Mouse (Mus musculus) adrenal gland (tissue): ENCODE measurements around the gene Gm28729.
"Not testable (repeated sequence)": the region's sequence is repeated elsewhere in the genome, so short reads cannot be mapped to it uniquely, and the experiment has no call there.

Experiments
- intact Hi-C: fragments of 180-260 bp; cut with DNase I; formaldehyde crosslinking; loops from one replicate; pipeline ENCODE4 v1.15.1; 2025
- long read RNA-seq, 2 experiments: library from polyadenylated mRNA; unstranded; transcript quantifications; one replicate each; pipeline ENCODE4 v2.0.0; 2020; ENCODE audit warnings: borderline replicate concordance in 1 of 2; ENCODE audit not compliant: insufficient replicate concordance in 1 of 2

Gm28729 gene
- long read RNA-seq, experiment 1 = 0 reads
- long read RNA-seq, experiment 2 = 0 reads

DNA sequence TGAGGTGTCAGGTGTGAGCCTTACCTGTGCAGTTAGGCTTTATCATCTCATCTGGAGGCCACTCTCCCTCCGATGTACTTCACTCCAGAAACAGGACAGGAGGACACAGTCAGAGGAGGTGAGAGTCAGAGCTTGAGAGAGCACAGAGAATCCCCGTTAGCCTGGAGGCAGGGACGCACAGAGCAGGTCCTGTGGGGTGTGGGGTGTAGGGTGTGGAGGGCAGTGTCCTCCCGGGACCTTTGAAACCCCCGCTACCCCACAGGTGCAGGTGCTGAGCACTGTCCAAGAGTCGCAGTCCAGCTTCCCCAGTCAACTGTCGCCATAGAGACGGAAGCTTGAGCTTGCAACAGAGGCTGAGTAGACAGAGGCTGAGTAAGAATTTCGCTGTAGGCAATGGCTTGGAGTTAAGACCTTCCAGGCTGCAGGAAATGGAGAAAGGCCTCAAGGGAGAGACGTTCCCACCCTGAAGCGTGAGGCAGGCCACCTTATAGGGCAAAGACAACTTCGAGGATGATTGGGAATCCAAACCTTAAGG is at the start of gene Gm28729:
TSS of gene Gm28729 (minus strand) at position 293 of the 535 bp plus-strand sequence.
- intact Hi-C loops = no loop called here

DNA sequence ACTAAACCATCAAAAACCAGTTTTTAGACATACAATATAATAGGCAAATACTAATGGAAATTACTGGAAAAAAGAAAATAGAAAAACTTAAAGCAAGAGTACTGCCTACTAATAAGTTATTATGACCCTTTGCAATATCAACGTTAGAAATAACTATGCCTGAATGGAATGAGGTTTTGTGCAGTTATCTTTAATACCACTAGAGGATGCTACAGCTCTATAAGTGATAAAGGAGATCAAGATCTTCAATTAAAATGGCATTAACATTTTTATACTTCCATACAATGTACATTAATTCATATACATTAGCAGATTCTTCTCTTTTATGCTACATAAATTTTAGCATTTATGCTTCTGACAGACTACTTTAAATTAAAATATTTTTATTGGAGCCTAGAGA is 48.2 kb upstream of the Gm28729 start:
- intact Hi-C loops = loop anchor here (5.0 kb wide), 1 partner anchor 79 kb away; no protein-coding TSS in a partner anchor

DNA sequence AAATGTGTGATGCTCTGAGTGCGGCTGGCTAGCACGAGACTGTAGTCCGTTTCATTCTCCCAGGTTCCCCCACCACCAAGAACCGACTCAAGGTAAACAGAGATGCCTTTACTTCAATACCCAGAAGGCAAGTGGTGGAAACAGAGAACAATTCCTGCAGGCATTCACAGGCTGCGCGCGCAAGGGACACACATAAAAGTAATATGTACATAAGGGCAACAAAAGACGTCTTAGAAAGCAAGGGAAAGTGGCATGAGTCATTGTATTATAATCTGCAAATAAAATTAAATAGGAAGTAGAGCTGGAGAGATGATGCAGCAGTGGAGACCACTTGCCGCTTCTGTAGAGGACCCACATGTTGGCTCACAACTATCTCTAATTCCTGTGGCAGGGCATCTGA is 47.7 kb upstream of the Gm28729 start:
- intact Hi-C loops = loop anchor here (5.0 kb wide), 1 partner anchor 80 kb away; no protein-coding TSS in a partner anchor

DNA sequence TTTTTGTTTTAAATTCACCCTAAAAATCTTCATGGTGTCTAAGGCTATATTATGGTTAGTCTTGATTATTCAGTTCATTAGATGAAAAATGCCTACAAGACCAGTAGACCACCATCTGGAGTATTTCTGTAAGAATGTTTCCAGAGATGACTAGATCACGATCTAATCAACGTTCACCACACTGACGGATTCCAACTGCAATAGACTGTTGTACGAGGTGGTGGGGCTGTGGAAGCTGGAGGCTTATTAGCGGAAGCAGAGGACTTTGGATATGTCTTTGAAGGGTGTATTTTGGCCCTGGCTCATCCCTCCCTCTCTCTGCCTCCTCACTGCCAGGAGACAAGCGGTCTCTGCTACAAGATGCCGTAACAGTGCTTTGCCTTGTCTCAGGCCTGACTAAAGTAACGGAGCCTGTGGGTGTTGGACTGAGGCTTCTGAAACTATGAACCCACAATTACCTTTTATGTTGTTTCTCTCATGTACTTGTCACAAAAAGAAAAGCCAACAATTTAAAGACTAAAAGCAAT is 41.5 kb upstream of the Gm28729 start:
- intact Hi-C loops = no loop called here

DNA sequence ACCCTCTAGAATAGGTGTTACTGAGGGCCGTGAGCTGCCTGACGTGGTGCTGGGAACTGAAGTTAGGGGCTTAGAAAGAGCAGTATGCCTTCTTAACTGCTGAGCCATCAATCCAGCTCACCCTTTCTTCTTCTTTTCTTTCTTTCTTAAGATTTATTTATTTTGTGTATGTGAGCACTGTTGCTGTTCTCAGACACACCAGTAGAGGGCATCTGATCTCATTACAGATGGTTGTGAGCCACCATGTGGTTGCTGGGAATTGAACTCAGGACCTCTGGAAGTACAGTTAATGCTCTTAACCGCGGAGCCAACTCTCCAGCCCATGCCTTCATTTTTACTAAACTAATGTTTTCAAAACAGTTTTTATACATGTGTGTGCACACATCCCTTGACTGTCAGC is 38.4 kb upstream of the Gm28729 start:
- intact Hi-C loops = no loop called here

DNA sequence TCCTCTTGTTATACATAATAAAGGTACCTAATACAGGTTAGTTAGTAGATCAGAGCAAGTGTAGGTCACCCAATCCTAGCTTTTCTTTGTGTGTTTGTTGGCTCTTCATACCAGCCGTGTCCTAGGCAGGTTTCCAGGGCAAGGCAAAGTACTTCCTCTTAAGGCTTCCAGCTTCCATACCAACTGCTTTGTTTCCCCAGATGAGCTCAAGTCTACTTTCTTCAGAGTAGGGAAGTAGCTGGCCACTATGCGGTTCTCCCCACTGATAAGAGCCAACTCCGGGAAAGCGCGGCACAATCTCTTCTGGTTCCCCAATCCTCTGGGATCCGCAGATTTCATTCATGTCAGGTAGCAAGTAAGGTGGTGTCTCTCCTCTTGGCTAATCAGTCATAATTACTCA is 34.1 kb upstream of the Gm28729 start:
- intact Hi-C loops = loop anchor here (10.0 kb wide), 1 partner anchor 264 kb away; no protein-coding TSS in a partner anchor

DNA sequence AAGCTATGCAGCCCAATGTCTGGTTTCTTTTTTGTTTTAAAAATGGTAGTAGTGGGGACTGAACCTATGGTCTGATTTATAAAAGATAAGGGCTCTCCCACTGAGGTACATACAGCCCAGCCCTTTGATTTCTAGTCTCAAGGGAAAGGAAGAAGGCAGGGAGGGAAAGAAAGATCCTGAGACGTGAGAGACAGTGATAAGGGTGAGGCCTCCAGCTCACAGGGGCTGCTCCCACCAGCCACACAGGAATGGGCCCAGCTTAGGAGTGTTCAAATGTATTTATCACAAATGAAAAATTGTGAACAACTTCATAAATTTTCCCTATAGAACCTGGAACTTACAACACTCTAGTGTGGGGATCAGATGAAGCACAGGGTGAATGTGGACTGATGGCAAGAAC is 33.5 kb upstream of the Gm28729 start:
- intact Hi-C loops = loop anchor here (10.0 kb wide), 1 partner anchor 264 kb away; no protein-coding TSS in a partner anchor

DNA sequence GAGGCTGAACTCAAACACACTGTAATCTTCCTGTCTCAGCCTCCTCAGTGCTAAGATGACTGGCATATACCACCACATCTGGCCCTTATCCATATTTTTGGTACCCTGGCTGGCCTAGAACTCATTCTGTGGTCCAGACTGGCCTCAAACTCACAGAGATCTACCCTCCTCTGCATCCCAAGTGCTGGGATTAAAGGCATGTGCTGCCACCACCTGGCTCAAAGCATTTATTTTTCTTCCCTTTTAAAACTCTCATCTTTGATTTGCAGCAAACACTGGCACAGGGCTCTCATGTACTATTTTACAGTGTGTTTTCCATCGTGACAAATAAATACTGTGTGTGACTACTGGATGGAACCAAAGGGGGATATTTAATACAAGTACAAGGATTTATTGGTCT is 29.0 kb upstream of the Gm28729 start:
- intact Hi-C loops = loop anchor here (10.0 kb wide), 1 partner anchor 259 kb away; no protein-coding TSS in a partner anchor

DNA sequence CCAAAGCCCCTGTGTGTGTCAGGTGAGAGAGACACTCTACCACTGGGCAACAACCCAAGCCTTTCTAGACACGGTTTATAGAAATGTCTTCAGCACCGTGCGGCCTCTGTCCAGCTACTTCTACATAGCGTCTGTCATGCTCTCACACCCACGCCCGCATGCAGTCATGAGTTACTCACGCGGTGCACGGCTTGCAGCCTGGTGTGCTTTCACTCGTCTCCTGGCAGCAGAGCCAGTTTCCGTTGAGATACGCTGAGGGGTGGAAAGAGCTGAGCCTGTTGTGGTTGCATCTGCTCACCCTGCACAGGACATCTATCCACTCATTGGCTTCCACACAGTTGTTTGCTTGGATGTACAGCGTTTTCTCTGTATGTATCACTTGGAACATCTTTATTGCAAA is 20.3 kb upstream of the Gm28729 start:
- intact Hi-C loops = no loop called here

DNA sequence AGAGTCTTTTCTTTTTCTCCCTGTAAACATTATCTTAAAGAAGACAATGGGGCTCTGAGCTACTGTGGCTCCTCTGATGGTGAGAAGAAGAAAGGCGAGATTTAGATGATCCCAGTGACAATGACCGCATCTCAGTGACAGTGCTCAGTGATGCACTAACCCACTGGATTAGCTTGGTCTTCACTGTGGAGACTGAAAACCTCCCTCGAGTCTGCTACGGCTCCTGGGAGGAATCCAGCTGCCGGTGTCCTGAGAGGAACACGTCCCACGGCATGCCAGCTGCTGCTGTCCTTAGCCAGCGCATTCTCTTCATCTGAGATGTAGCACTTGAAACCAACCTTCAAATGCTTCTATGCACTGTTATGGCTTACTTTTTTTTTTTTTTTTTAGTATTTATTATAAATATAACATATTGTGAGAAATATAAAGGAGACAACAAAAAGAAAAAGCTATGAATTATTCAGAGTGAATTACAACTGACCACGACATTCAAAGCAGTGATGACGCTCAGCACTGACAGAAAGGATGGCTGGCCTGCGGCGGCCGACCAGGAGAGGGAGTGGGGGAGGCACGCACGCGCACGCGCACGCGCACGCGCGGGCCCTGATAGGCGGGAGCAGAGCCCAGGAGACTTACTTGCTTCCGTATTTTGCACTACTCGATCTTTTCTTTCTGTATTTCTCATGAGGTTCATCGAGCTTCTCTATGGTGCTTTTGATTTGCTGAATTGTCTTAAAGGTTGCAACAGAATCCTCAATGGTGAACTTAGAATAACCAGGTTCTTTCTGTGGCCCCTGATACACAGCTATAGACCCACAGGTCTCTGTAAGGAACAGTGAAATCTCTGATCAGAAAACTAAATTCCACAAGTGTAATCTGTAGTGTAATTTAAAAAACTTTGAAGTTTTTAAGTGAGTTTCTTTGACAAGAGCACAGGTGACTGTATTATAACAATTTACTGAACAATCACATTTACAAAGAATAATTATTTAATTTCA is 18.9 kb upstream of the Gm28729 start:
- intact Hi-C loops = no loop called here

DNA sequence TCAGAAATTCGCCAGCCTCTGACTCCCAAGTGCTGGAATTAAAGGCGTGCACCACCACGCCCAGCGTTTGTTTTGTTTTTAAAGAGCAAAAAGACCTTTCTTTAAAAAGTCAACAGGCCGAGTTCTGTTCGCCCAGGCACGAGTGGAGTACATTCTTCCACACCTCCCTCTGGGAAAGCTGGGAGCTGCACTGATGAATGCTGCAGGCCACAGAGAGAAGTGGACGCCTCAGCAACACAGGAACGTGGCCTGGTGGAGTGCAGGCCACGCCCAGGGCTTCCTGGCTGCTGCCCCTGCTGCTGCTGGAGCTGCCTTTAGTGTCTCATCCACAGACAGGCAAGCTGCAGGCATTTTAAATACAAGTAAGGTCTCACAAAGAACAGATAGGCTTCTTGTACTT is 13.9 kb upstream of the Gm28729 start:
- intact Hi-C loops = no loop called here

DNA sequence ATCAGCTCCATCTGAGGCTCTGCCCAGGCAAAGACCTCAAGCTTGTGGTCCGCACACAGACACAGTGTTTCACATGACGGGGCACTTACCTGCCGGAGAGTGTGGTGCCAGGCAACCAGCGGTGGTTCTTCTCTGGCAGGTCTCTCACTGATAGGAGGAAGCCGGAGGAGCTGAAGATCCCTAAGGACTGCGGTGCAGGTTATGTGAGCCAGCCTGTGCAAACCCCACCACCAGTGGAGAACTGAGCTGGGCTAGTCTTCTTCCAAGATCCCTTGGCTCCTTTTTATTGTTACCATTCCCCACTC is 12.5 kb upstream of the Gm28729 start:
- intact Hi-C loops = no loop called here

DNA sequence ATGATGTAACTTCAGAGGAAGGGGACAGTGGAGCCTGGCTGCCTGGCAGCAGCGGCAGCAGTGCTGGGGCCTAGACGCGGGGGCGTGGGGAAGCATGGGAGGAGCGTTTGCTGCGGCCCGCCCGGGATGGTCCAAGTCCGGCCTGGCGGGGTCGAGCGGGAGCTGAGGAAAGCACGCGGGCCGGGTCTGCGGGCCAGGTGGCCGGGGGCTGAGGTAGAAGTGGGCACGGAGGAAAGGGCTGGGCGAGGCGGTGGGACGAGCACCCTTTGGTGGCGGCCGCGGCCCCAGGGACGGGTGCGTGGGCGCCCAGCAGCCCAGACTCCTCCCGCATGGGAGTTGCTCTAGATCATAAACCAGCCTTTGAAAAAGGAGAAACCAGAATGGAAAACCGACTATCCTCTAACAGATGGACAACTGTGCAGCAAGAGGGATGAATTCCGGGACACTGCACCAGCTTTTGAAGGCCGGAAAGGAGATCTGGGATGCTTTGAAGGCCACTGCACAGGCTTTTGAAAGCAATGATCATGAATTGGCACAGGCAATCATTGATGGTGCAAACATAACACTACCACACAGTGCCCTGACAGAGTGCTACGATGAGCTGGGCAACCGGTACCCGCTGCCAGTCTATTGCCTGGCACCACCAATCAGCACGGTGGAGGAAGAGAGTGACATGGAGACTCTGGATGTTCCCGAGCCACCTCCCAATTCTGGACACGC is 12.0 kb upstream of the Gm28729 start:
- intact Hi-C loops = no loop called here

DNA sequence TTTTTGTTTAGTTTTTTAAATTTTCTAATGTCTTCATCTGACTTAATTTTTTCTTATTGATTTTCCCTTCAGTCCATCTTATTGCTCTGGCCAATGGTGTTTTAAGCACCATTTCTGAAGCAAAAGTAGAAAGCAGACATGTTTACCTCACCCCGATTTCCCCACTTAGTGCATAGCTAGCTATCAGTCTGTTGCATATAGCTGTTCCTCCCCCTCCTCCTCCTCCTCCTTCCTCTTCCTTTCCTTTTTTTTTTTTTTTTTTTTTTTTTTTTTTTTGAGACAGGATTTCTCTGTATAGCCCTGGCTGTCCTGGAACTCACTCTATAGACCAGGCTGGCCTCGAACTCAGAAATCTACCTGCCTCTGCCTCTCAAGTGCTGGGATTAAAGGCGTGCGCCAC is 11.0 kb upstream of the Gm28729 start:
- intact Hi-C loops = not testable (repeated sequence)

DNA sequence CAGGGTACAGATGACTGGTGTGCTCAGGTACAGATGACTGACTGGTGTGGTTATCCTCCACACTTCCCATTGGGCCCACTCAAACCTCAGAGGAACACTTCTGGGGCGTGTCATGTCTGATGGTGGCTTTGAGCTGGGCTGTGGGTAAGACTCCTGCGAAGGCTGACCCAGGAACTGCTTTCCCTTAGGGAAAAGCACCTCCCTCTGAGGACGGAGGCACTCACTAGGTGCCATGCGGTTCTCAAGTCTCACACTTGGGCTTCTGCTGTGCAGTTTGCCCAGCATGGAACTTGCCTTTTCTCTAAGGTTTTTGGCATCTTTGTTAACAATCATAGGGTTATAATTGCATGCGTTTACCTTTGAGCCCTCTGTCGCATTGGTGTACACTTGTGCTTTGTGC is 10.4 kb upstream of the Gm28729 start:
- intact Hi-C loops = no loop called here

DNA sequence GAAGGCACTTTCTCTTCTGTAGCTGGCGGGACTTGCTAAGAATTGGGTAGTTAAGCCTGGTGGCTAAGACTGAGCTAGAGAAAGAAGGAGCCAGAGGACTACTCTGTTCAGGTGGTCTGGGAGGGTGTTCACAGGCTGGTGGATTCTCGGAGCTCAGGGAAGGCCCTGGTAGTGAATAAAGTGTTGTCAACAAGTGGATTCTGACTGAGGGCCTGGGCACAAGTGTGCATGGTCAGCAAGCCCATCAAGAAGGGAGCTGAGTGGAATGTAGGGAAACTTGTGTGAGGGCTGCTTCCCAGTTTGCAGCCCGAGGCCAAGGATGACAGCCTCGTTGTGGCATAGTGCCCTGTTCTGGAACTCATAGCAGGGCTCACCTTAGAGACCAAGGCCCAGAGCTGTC is 9.2 kb upstream of the Gm28729 start:
- intact Hi-C loops = no loop called here

DNA sequence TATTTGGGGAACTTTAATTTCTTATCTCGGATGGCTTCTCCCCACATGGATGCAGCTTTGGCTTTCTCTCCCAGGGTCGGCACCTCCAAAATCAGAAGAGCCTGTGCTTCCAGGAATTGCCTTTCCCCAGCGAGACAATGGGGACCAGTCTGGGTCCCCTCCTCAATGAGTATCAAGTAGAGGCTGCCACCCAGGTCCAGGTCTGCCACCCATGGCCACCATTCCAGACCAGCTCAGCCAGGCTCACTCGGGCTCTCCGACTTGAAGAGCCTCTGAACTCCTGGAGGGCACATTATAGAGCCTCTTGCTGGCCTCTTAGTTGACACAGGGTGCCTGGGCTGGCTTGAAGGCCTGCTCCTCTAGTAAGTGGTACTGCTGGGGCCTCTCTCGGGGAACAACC is 8.4 kb upstream of the Gm28729 start:
- intact Hi-C loops = no loop called here

DNA sequence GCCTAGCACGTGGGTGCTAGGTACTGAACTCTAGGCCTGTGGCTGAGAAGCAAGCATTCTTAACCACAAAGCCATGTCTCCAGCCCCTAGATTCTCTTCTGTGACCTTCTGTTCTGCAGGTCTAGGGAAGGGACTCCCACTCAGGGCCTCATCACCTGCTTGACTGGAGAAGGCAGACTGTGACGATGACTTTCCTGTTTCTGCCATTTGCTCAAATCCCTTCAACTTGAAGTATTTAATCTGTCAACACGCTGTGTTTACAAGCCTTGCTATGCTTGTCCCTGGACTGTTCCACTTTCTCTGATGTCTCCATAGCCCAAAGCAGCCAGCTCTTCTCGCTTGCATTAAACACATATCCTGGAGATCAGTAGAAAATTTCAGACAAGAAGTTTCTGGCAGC is 7.5 kb upstream of the Gm28729 start:
- intact Hi-C loops = no loop called here

DNA sequence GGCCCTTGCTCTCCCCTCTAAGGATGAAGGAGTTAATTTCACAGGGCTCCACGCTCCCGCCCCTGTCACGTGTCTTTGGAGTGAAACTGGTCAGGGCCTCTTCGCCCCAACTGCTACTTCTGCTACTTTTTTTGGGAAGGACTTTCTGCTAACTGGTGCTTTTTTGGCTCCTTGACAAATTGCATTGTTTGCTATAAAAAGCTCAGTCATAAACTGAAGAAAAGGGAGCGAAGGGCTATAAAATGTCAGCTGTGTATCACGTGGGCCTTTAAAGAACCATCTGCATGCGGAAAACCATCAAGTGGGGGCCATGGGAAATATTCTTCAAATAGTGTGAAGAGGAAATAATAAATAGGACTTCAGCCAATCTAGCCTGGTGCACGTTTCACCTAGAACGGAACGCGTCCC is 5.6 kb upstream of the Gm28729 start:
- intact Hi-C loops = no loop called here

DNA sequence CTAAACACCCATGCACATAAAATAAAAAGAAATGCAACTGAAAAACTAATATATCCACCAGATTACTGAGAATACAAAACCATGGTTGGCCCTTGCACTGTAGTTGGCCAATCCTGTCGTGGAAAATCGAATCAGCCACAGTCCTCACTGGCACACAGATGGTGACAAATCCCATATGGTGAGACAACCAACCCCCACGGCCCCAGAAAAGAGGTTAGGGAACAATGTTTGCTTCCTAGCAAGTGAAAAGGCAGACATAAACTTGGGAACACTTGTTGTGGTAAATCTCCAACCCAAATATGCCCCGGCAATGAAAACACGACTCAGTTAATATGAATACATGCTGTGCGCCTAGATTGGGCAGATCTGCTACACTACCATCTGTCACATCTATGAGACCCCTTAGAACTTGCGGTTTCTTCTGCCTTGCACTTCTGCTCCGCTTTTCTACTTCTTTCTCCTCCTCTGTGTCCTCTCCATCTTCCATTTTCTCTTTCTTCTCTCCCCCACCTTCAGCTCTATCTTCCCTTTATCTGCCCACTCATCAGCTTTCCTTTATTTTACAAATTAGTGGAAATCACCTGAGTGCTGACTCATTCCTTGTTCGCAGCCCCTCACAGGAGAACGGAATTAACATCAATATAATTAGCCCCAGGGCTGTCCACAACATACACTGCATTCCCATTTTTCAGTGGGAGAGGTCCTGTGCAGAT is 5.1 kb upstream of the Gm28729 start:
- intact Hi-C loops = no loop called here

DNA sequence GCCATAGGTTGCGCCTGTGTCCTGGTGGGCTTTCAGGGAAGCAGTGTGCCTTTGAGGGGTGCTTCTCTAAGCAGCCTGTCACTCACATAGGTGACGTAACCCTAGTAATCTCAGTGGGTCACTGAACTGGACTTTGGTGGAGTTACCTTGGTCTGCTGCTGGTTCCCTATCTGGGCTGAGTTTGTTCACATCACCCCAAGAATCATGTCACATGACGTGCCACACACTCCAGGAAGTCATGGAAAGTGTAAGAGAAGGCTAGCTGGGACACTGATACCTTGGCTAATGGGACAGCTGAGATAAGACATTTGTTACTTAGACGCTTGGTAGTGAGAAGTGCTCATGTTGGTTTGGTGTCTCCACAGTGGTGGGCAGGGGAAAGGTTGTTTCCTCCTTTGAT is 947 bp upstream of the Gm28729 start:
- intact Hi-C loops = no loop called here
